Mouse (Mus musculus) mature B cell (primary cell): ENCODE measurements around the gene Cbx7.

Experiments
- in situ Hi-C: fragments of 300-500 bp; cut with MboI; formaldehyde crosslinking; loops from 2 replicates; pipeline ENCODE4 v1.14.3; 2019

Cbx7 gene

GRCm38 (mm10) chr15:79970940-79971339, at the start of gene Cbx7:
Cbx7 (minus strand) TSS chr15:79971119.
- in situ Hi-C loops = no loop called here

GRCm38 (mm10) chr15:80020516-80020915, 49.6 kb upstream of the Cbx7 start:
- in situ Hi-C loops = no loop called here

- in situ Hi-C loops = no loop called here
Measured at GRCm38 (mm10) chr15:80019625-80020024, 48.7 kb upstream of the Cbx7 start.

DNA sequence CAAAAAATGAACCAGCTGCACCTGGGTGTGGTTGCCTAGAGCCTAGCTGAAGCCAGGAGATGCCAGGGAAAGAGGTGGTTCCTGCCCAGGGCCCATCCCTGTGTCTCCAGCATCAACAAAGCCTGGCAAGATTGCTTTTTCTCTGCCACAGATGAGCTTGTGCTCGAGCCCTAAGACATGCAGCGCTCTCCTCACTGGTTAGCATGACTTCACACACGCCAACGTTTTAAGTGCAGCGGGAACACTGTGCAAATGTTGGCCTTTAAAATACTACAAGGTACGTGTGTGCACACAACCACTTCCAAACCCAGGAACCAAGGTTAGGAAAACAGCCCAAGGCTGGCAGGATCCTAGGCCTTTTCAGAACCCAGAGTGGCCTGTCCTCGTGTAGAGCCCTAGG, 48.3 kb upstream of the Cbx7 start:
- in situ Hi-C loops = no loop called here

DNA sequence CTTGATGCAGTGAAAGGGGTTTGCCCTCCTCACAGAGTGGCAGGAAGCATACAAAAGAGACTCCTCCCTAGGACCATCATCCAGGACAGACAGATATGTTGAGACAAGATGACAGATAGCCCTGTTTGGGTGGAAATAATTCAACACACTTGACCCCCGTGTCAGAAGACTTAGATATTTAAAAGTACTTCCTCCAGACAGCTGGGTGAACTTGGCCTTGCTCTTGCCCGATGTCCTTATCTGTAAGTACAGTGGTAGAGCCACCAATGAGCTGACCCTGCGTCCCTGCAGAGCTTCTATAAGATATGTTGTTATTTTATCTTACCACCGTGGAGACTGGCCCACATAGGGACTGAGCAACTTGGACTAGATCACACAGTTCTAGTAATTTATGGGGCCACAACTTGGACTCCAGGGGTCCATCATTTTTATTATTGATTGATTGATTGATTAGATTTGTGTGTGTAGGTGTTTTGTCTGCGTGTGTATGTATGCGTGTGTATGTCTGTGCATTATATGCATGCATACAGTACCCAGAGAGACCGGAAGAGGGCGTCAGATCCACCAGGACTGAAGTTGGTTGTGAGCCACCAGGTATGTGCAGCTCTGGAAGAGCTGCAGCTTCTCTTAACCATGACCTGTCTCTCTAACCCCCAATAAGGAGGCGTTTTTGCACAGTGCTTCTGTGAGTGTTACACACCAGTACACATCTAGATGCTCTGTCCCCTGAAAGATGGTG, 45.8 kb upstream of the Cbx7 start:
- in situ Hi-C loops = no loop called here

- in situ Hi-C loops = no loop called here
Measured at GRCm38 (mm10) chr15:80015211-80015952, 44.5 kb upstream of the Cbx7 start.

DNA sequence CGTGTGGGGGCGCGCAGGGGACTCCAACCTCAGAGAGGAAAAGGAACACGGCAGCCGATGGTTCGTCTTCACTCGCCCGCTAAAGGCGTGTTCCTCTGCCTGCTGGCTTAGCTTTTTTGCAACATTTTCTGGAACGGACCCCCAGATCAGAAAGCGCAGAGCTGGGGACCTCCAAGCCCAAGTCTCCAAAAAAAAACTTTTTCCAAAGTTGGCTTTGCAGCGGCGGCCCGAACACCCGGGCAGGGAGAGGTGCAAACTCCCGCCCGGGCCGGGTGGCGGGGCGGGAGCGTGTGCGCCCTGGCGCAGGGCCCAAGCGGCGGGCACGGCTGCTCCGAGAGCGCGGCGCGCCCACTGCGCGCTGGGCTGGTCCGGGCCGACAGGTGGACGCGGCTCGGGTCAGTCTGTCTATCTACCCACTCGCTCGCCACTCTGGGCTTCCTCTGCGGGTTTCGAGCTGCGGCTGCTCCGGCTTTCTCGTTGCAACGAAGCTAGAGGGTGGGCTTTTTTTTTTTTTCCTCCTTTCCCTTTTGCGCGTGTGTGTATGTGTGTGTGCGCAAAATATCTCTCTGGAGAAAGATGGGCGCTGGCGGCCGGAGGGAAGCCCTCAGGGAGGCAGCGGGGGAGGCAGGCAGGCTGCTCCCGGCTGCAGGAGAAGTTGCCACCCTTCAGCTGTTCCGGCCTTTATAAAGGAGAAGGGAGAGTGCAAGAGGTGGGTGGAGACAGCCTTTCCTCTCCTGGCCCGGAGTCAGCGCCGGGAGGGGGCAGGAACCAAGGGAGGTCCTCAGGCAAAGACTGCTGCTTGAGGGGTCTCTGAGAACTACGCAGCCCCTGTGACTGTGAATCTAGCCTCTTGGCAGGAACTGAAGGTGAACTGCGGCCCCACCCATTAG, 43.6 kb upstream of the Cbx7 start, which contains the start of gene Pdgfb:
Gene Pdgfb, minus strand, starts transcription at position 657 of the 890 bp plus-strand sequence.
- in situ Hi-C loops = no loop called here

- in situ Hi-C loops = no loop called here
Measured at GRCm38 (mm10) chr15:80014031-80014320, 43.1 kb upstream of the Cbx7 start.

DNA sequence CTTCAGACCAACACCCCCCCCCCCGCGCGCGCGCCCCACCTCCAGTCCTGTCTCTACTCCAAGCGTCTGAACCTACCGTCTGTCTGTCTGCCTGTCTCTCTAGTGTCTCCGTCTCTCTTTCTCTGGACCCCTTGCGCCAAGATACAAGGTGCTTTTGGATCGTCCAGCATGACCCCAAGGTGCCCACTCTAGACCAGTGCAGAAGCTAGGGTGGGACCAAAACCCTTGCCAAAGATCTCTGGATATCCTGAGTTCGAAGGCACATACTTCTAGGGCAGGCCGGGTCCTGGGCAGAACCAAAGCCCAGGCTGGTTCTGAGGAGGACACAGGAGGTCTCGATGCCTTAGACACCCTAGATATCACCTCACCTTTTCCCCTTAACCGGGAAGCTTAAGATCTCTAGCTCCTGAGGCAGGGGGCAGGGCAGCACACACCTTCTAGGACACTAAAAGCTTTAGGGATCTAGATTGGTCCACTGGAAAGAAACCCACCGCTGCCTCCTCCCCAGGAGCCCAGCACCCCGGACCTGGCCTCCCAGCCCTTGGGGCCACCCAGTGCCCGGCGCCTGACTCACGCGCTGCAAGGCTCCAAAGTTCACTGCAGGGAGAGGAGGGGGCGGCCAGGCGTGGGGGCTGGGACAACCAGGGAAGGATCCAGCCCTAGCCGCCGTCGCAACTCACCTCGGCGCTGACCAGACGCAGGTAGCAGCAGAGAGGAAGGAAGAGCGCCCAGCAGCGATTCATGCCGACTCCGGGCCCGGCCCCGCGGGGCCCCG, 42.5 kb upstream of the Cbx7 start:
- in situ Hi-C loops = no loop called here

- in situ Hi-C loops = no loop called here
Measured at GRCm38 (mm10) chr15:80012527-80013201, 41.7 kb upstream of the Cbx7 start.

DNA sequence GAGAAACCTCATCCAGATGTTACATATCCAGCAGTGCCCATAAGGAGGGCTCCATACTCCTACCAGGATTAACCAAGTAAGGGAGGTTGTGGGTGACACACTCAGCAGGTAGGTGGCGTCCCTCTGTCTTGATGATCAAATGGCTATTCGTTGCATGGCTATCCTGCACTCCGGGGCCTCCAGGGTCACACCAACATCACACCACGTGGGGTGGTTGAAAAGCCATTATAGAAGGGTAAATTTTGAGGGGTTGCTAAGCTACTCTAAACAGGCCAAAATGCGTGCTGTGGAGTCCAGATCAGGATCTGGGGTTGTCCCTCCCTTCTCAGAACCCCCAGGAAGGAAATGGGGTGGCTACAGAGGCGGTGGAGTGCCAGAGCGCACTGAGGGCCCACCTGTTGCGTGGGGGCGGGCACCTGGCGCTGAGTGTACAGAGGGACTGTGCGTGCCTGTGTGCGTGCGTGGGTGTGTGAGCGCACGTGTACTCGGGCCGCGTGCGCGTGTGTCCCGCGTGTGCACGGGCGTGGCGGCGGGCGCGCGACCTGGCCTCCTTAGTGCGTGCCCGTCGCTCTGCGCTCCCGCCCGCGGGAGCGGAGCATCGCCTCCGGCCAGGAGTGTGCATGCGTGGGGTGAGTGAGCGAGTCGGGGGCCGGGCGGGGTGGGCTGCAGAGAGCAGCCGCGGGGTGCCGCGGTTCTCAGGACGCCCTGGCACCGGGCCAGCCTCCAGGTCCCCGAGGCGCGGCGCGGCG, 41.0 kb upstream of the Cbx7 start:
- in situ Hi-C loops = no loop called here

DNA sequence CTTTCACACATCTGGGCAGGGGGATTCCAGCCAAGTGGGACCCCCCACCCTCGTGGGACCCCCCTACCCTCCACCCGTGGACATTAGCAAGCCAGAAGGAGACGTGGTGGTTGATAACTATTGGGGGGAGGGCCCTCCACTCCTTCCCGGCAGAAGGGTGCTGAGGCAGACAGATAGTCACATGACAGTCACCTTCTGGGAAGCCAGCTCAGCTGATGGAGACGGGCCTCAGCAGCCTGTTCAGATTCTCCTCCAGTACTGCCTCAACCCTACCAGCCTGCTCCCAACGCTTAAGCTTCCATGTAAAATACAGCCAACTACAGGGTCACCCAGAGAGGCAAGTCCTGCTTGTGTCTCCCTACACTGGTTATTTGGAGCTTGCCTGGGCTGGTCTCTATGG, 40.3 kb upstream of the Cbx7 start:
- in situ Hi-C loops = no loop called here

GRCm38 (mm10) chr15:80010182-80010558, 39.3 kb upstream of the Cbx7 start:
- in situ Hi-C loops = no loop called here

DNA sequence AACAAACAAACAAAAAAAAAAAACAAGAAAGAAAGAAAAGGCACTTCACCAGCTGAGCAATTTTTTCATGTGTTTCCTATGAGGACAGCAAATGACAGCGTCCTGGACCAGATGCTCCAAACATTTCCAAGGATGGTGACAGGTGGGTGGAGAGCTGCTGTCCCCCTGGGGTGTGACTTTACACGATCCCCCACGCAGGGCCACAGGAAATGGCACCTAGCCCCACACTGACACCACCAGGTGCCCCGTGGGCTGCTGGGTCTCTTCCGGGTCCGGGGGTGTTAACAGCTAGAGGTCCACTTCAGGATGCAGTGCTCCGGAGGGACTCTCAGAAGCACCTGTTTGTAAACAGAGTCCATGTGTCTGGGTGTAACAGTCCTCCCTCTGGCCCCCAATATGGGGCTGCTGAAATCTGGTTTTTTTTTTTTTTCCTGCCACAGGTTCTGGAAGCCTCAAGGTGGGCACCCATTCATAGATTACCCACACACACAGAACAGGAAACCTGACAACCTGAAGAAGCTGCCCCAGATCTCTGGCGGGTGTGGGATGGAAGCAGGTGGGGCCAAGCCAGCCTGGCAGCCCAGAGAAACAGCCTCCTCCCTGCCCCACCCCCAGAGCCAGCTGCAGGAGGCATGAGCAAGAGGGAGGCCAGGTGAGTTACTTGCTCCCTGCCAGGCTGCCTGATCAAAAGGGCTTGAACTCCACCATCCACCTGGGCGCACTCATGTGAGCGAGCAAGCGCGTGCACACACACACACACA, 38.7 kb upstream of the Cbx7 start:
- in situ Hi-C loops = no loop called here

DNA sequence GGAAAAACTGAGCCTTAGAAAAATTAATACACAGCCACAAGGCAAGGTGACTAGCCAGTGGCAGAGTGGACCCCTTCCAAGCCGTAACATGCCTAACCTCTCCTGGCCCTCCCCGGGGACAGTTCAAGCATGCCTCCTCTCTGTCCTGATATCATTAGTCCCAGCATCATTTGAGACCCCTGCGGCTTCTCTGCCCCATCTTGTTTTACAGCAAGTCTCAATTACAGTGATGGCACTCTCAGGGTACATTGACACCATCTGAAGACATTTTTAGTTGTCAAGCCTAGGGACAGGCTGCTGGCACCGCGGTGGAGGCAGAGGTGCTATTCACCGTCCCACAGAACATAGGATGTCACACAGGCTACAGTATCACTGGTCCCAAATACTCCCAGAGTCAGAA, 37.5 kb upstream of the Cbx7 start:
- in situ Hi-C loops = no loop called here

GRCm38 (mm10) chr15:80006156-80006555, 35.2 kb upstream of the Cbx7 start:
- in situ Hi-C loops = no loop called here

GRCm38 (mm10) chr15:80005436-80005835, 34.5 kb upstream of the Cbx7 start:
- in situ Hi-C loops = no loop called here

DNA sequence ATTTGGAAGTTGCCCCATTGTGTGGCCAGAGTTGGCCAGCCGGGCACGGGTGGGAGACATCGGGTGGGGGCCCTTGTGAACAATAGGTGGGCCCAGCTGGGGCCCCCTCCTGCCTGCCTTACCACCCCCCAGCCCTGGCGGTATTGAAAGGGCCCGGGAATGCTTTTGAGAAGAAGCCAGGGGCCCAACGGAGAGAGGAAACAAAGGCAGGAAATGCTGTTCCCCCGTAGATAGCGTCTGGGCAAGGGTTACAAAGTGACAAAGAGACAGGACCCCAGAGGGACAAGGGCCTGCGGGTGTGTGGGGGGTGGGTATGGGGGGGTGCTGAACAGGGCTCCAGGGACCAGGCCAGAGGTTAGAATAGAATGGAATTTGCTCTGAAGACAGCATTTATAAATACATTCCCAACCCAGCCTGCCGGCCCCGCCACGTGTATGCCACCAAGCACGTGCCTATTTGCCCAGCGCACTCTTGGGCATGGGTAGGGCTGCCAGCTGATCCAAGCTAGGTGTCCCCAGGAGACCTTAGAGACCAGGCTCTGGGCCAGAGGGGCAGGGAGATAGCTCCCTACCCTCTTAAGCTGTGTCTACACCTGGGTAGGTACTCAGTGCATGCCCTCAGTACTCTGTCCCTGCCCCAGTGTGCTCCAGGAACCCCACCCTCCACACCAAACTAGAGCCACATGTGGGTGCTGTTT, 33.9 kb upstream of the Cbx7 start:
- in situ Hi-C loops = no loop called here

DNA sequence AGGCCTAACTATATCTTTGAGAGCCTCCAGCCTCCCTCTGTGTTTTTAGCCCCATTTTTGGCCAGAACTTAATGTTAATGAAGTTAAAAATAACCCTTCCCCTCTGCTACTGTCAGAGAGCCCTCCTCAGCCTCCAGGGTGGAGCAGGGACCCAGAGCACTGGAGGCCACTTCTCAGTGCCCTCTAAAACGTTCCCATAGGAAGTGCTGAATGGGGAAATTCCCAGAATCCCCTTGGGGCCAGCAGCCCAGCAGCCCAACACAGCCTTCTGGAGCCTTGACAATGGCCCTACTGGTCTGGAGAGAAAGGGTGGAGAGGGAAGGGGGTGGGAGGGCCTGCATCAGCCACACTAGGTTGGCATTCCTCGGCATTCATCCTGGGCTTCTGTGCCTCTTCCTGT, 32.7 kb upstream of the Cbx7 start:
- in situ Hi-C loops = no loop called here
